15 mouse cellular contexts compared by ENCODE assay signal in genomic region chr4:104206639-104207038, GRCm38 (mm10).
"Had no signal": no experiment of that assay in that cellular context is flagged by ENCODE, and none has a peak within 500 bp of the region (broad histone marks: within the 10 kb centered on the region; RNA-seq: fewer than 3 reads in every experiment).

No protein-coding gene starts in this region.

- H3K9ac ChIP-seq: kidney, embryonic 15.5 days; limb, embryonic 15.5 days; liver, embryonic 13.5 days; midbrain, embryonic 12.5 days; neural tube, embryonic 13.5 days; stomach, embryonic 15.5 days had no signal

- DNase-seq: kidney, adult 2 months; kidney, postnatal 14 days; layer of hippocampus, postnatal 36 days; liver, embryonic 13.5 days; lung, adult 18-20 months; lung, postnatal 10 days; right cerebral cortex, postnatal 14 days; thymus, adult 2 months; thymus, postnatal 25 days had no signal

- H3K4me2 ChIP-seq: kidney, embryonic 15.5 days; limb, embryonic 15.5 days; liver, embryonic 13.5 days; midbrain, embryonic 12.5 days; neural tube, embryonic 13.5 days; stomach, embryonic 15.5 days had no signal

- ATAC-seq: midbrain, embryonic 16.5 days had no signal

- H3K36me3 ChIP-seq: kidney, embryonic 15.5 days; limb, embryonic 15.5 days; liver, embryonic 13.5 days; midbrain, embryonic 12.5 days; neural tube, embryonic 13.5 days; stomach, embryonic 15.5 days had no signal

- H3K9me3 ChIP-seq: kidney, embryonic 15.5 days; limb, embryonic 15.5 days; liver, embryonic 13.5 days; midbrain, embryonic 12.5 days; neural tube, embryonic 13.5 days; stomach, embryonic 15.5 days had no signal

- H3K4me1 ChIP-seq: kidney, embryonic 15.5 days; limb, embryonic 15.5 days; liver, embryonic 13.5 days; neural tube, embryonic 13.5 days had no signal

- H3K4me3 ChIP-seq: kidney, embryonic 15.5 days; limb, embryonic 15.5 days; liver, embryonic 13.5 days; midbrain, embryonic 12.5 days; neural tube, embryonic 13.5 days; stomach, embryonic 15.5 days had no signal

- H3K27ac ChIP-seq: kidney, embryonic 15.5 days; limb, embryonic 15.5 days; liver, embryonic 13.5 days; midbrain, embryonic 12.5 days; neural tube, embryonic 13.5 days; stomach, embryonic 15.5 days had no signal

- H3K27me3 ChIP-seq: kidney, embryonic 15.5 days; limb, embryonic 15.5 days; liver, embryonic 13.5 days; midbrain, embryonic 12.5 days; neural tube, embryonic 13.5 days; stomach, embryonic 15.5 days had no signal
